Mouse (Mus musculus): ENCODE measurements around the gene Ehhadh. TPM values are rescaled to one million over a fixed set of nuclear protein-coding genes. Genes with fewer than 3 reads are reported as not detected.

The Ehhadh gene
- polyA plus RNA-seq, 1 experiment from 2014 or later, result 2.4 TPM

DNA sequence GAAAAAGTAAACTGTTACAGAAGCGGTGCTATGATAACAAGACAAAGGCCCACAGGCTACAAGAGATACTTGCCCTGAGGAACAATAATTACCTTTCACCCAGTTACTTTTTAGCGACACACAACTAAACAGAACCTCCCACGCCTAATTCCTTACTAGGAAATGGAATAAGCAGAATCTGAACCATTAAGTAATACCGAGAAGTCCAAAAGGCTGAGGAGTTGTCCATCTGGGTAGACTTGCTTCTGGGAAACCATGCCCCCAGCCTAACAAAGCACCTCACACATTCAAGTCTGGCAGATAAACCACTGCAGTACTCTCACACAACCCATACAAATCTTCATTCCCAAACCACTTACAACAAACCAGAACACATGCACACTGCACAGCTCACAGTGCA, 8.5 kb downstream of the Ehhadh start:
- no peak overlapping the region for H3K4me3 ChIP-seq (replicated peaks)
- H3K27ac ChIP-seq, result no peak overlapping the region
- H3K4me1 ChIP-seq (replicated peaks), result no peaks in the 10 kb centered on the region
- no peak overlapping the region for H3K4me2 ChIP-seq
- no peaks in the 10 kb centered on the region for H3K27me3 ChIP-seq
- no peaks in the 10 kb centered on the region for H3K36me3 ChIP-seq
- no peaks in the 10 kb centered on the region for H3K9me3 ChIP-seq
- no peak overlapping the region for H3K9ac ChIP-seq (replicated peaks)
- WGBS, result 93% methylated on average over 4 of the region's 4 CpGs
- no peak for ATAC-seq (ENCODE audit: insufficient number of reproducible peaks, insufficient read depth, low FRiP score, low TSS enrichment, low read depth)

GRCm38 (mm10) chr16:21778293-21778866, 9.2 kb downstream of the Ehhadh start:
- Histone ChIP-seq H3K27me3 (no peaks in the 10 kb centered on the region), H3K4me2 (peak overlapping the region; percentile 19; the same call in 1 of the 2 replicates), H3K27ac (no peak overlapping the region), H3K36me3 (no peaks in the 10 kb centered on the region), H3K9me3 (no peaks in the 10 kb centered on the region), H3K9ac (replicated peaks) (0 out of 2 replicates have a peak overlapping the region, but pooled peaks have one; percentile 18), H3K4me3 (replicated peaks) (peak overlapping the region; percentile 19; the same call in 1 of the 2 replicates), H3K4me1 (replicated peaks) (no peaks in the 10 kb centered on the region)
- ATAC-seq (ENCODE audit: insufficient number of reproducible peaks, insufficient read depth, low FRiP score, low TSS enrichment, low read depth), result no peak
- WGBS, result 39% methylated on average over 3 of the region's 3 CpGs

DNA sequence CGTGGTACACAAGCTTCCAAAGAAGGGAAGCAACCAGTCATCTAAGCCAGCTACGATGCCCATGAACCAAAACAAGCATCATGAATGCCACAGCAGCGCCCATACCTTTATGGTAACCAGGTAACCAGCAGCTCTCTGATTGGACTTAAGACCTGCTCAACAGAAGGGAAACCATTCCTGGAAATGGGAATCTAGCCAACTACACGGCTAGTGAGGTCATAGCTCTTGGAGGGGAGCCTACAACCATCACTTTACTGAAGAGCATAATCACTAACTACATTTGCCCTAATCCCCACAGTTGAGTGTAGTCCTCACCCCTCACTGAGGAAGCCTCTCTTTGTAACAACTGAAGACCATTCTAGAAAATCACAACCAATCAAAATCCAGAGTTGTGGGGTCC, 12.9 kb downstream of the Ehhadh start:
- Histone ChIP-seq H3K4me1 (replicated peaks) (no peaks in the 10 kb centered on the region), H3K9me3 (no peaks in the 10 kb centered on the region), H3K27ac (no peak overlapping the region), H3K36me3 (no peaks in the 10 kb centered on the region), H3K9ac (replicated peaks) (no peak overlapping the region), H3K4me3 (replicated peaks) (no peak overlapping the region), H3K4me2 (no peak overlapping the region), H3K27me3 (no peaks in the 10 kb centered on the region)
- WGBS, result 88% methylated on average over 4 of the region's 4 CpGs
- no peak for ATAC-seq (ENCODE audit: insufficient number of reproducible peaks, insufficient read depth, low FRiP score, low TSS enrichment, low read depth)

DNA sequence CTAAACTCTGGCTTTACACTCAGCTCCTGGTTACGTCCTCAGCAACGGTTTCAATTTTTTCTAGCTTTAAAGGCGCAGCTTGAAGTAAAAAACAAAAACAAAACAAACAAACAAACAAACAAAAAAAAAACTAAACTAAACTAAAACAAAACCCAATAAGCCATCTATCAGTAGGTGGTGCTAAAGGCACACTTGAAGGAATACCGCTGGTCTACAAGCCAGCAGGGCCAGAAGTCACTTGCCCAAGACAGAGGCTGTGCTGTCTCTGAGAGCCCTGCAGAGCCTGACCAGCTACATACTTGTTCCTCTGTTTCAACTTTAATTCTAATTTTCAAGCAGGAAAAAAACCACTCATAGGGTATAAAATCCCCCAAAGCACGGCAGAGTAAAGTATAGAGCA, 17.9 kb downstream of the Ehhadh start:
- Histone ChIP-seq H3K9me3 (no peaks in the 10 kb centered on the region), H3K36me3 (no peaks in the 10 kb centered on the region), H3K27me3 (no peaks in the 10 kb centered on the region), H3K27ac (no peak overlapping the region), H3K4me2 (no peak overlapping the region), H3K4me3 (replicated peaks) (no peak overlapping the region), H3K9ac (replicated peaks) (no peak overlapping the region), H3K4me1 (replicated peaks) (no peaks in the 10 kb centered on the region)
- 72% methylated on average over 5 of the region's 5 CpGs for WGBS
- ATAC-seq (ENCODE audit: insufficient number of reproducible peaks, insufficient read depth, low FRiP score, low TSS enrichment, low read depth), result no peak

DNA sequence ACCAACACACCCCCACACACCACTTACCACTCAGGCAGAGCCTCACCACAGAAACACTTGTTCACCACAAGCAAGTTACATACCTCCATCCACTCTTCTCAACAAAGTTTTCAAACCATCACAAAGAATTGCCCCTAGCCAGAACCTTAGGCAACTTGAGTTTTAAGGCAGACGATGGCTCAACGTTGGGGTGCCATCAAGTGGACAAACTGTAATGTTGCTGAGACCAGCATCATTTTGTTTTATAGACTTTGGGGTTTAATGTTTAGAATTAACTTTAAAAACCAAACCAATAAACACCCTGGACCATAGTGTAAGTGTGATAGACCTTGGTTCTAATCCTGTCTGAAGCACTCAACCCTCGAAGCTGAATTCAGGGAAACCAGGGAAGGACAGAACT, 19.4 kb downstream of the Ehhadh start:
- 83% methylated on average over 3 of the region's 3 CpGs for WGBS
- 0 out of 2 replicates have a peak, but pooled peaks cover 4% of the 10 kb centered on the region for H3K36me3 ChIP-seq
- no peaks in the 10 kb centered on the region for H3K4me1 ChIP-seq (replicated peaks)
- H3K27me3 ChIP-seq, result no peaks in the 10 kb centered on the region
- no peak overlapping the region for H3K4me3 ChIP-seq (replicated peaks)
- no peak overlapping the region for H3K9ac ChIP-seq (replicated peaks)
- H3K4me2 ChIP-seq, result no peak overlapping the region
- H3K27ac ChIP-seq, result no peak overlapping the region
- H3K9me3 ChIP-seq, result no peaks in the 10 kb centered on the region
- ATAC-seq (ENCODE audit: insufficient number of reproducible peaks, insufficient read depth, low FRiP score, low TSS enrichment, low read depth), result no peak

- no peak for ATAC-seq (ENCODE audit: insufficient number of reproducible peaks, insufficient read depth, low FRiP score, low TSS enrichment, low read depth)
- no peak overlapping the region for H3K4me2 ChIP-seq
- H3K27me3 ChIP-seq, result no peaks in the 10 kb centered on the region
- H3K4me3 ChIP-seq (replicated peaks), result no peak overlapping the region
- H3K9ac ChIP-seq (replicated peaks), result no peak overlapping the region
- H3K9me3 ChIP-seq, result no peaks in the 10 kb centered on the region
- H3K36me3 ChIP-seq, result no peaks in the 10 kb centered on the region
- no peaks in the 10 kb centered on the region for H3K4me1 ChIP-seq (replicated peaks)
- 84% methylated on average over 1 of the region's 1 CpGs for WGBS
- H3K27ac ChIP-seq, result no peak overlapping the region
Observed at GRCm38 (mm10) chr16:21758447-21758846, 29.2 kb downstream of the Ehhadh start.

DNA sequence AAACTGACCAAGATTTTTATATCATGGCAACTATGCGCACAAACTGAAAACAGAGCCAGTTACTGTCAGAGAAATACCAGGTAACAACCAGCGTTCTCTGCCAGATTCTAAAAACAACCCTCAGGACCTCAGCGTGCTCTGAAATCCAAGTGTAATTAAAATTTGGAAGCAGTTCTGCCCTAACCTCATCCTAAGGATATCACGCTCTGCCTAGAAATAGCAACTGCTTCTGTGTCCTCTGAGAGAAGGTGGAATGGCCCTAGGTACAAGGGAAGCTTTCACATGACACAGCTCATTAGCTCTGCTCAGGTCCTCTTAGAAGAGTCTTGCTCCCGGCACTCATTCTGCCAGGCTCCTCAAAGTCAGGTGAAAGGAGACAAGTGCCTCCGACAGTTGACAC, 44.2 kb downstream of the Ehhadh start:
- no peak overlapping the region for H3K9ac ChIP-seq (replicated peaks)
- 92% methylated on average over 6 of the region's 6 CpGs for WGBS
- no peaks in the 10 kb centered on the region for H3K9me3 ChIP-seq
- H3K36me3 ChIP-seq, result no peaks in the 10 kb centered on the region
- H3K27me3 ChIP-seq, result no peaks in the 10 kb centered on the region
- no peaks in the 10 kb centered on the region for H3K4me1 ChIP-seq (replicated peaks)
- no peak overlapping the region for H3K27ac ChIP-seq
- no peak overlapping the region for H3K4me3 ChIP-seq (replicated peaks)
- no peak for ATAC-seq (ENCODE audit: insufficient number of reproducible peaks, insufficient read depth, low FRiP score, low TSS enrichment, low read depth)
- H3K4me2 ChIP-seq, result no peak overlapping the region

GRCm38 (mm10) chr16:21742898-21743297, 44.7 kb downstream of the Ehhadh start:
- Histone ChIP-seq H3K9ac (replicated peaks) (no peak overlapping the region), H3K4me3 (replicated peaks) (no peak overlapping the region), H3K4me1 (replicated peaks) (no peaks in the 10 kb centered on the region), H3K36me3 (no peaks in the 10 kb centered on the region), H3K4me2 (no peak overlapping the region), H3K27ac (no peak overlapping the region), H3K9me3 (no peaks in the 10 kb centered on the region), H3K27me3 (no peaks in the 10 kb centered on the region)
- no peak for ATAC-seq (ENCODE audit: insufficient number of reproducible peaks, insufficient read depth, low FRiP score, low TSS enrichment, low read depth)
- WGBS, result 91% methylated on average over 5 of the region's 5 CpGs

- WGBS, result 84% methylated on average over 5 of the region's 5 CpGs
- Histone ChIP-seq H3K36me3 (no peaks in the 10 kb centered on the region), H3K9me3 (no peaks in the 10 kb centered on the region), H3K27me3 (no peaks in the 10 kb centered on the region), H3K27ac (no peak overlapping the region), H3K9ac (replicated peaks) (no peak overlapping the region), H3K4me2 (no peak overlapping the region), H3K4me1 (replicated peaks) (no peaks in the 10 kb centered on the region), H3K4me3 (replicated peaks) (no peak overlapping the region)
- no peak for ATAC-seq (ENCODE audit: insufficient number of reproducible peaks, insufficient read depth, low FRiP score, low TSS enrichment, low read depth)
Observed at GRCm38 (mm10) chr16:21742191-21742870, 45.3 kb downstream of the Ehhadh start.

DNA sequence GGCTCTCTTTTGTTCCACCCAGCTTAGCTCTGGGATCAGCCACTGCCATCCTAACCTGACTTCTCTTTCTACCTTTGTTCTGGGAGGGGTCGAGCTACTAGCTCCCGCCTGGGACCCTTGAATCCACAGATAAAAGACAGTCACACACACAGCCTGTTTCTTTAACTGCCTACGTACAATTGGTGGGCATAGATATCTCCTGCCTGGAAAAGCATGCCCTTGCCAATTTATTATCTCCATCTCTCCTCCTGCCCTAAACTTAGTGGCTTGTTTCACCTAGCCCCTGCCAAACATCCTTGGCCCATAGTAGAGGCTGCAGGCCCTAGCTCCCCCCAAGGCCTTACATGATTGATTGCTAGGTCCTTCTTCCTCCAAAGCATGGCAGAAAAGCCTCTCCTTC, 46.1 kb downstream of the Ehhadh start:
- H3K27ac ChIP-seq, result no peak overlapping the region
- no peaks in the 10 kb centered on the region for H3K27me3 ChIP-seq
- H3K9ac ChIP-seq (replicated peaks), result no peak overlapping the region
- H3K9me3 ChIP-seq, result no peaks in the 10 kb centered on the region
- H3K36me3 ChIP-seq, result no peaks in the 10 kb centered on the region
- no peaks in the 10 kb centered on the region for H3K4me1 ChIP-seq (replicated peaks)
- no peak overlapping the region for H3K4me3 ChIP-seq (replicated peaks)
- 91% methylated on average over 3 of the region's 3 CpGs for WGBS
- ATAC-seq (ENCODE audit: insufficient number of reproducible peaks, insufficient read depth, low FRiP score, low TSS enrichment, low read depth), result no peak
- no peak overlapping the region for H3K4me2 ChIP-seq

DNA sequence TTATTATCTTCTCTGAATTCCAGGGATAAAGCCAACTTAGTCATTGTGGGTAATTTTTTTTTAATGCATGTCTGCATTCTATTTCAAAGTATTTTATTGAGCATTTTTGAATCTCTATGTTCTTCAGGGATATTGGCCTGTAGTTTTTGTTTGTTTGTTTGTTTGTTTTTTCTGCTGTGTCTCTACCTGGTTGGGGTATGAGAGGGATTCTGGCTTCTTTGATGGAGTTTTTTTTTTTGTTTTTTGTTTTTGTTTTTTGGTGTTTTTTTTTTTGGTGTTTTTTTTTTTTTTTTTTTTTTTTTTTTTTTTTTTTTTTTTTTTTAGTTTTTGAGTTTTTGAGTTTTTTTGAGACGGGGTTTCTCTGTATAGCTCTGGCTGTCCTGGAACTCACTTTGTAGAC, 52.0 kb downstream of the Ehhadh start:
- no peaks in the 10 kb centered on the region for H3K4me1 ChIP-seq (replicated peaks)
- H3K9me3 ChIP-seq, result no peaks in the 10 kb centered on the region
- WGBS, result 67% methylated on average over 1 of the region's 1 CpGs
- H3K4me2 ChIP-seq, result no peak overlapping the region
- H3K4me3 ChIP-seq (replicated peaks), result no peak overlapping the region
- H3K27ac ChIP-seq, result no peak overlapping the region
- no peaks in the 10 kb centered on the region for H3K36me3 ChIP-seq
- no peak for ATAC-seq (ENCODE audit: insufficient number of reproducible peaks, insufficient read depth, low FRiP score, low TSS enrichment, low read depth)
- no peak overlapping the region for H3K9ac ChIP-seq (replicated peaks)
- no peaks in the 10 kb centered on the region for H3K27me3 ChIP-seq

DNA sequence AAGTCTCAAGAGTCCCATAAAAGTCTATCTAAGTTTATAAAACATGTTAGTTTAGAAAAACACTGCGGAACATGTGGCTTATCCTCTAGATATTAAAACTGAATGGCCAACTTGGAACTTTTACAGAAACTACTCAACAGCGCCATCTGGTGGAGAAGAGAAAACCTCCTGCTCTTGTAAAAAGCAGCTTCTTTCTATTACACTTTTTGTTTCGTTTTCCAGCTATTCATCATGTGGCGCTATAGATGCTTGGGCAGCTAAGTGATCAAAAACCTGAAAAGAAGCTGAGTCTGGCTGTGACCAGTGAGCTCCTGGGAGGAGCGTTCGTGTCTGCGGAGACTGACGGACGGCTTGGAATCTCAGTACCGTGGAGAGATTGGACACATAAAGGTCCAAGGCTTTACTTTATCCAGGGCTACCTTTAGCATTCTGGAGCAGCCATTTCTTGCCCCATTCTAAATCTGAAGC, 59.7 kb downstream of the Ehhadh start:
- Histone ChIP-seq H3K4me2 (peak overlapping the region; percentile 32; the same call in 1 of the 2 replicates), H3K36me3 (no peaks in the 10 kb centered on the region), H3K4me1 (replicated peaks) (no peaks in the 10 kb centered on the region), H3K9ac (replicated peaks) (no peak overlapping the region), H3K27me3 (no peaks in the 10 kb centered on the region), H3K4me3 (replicated peaks) (no peak overlapping the region), H3K27ac (no peak overlapping the region), H3K9me3 (no peaks in the 10 kb centered on the region)
- 42% methylated on average over 10 of the region's 10 CpGs for WGBS
- ATAC-seq (ENCODE audit: insufficient number of reproducible peaks, insufficient read depth, low FRiP score, low TSS enrichment, low read depth), result no peak
